Mouse (Mus musculus): ENCODE results near the gene Col26a1.
"Not testable (repeated sequence)": the region's sequence is repeated elsewhere in the genome, so short reads cannot be mapped to it uniquely, and the experiment has no call there.

Gene Col26a1

DNA sequence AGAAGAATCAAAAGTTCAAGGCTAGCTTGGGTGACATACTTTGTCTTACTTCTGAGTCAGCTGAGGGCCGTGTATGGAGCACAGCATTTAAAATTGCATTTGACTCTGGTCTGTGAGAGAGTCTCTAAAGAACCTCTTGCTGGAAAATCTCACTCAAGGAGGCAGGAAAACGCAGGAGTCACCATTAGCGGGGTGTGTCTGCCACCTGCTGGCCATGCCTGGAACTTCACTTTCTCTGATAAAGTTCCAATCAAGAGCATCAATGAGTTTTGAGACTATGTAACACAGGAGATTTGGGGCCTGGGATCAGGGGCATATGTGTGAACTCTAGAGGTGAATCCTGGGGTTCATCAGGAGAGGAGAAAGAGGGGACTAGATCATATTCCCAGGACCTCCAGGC is 127.3 kb downstream of the Col26a1 start:
- in situ Hi-C loops (cut with MboI, MseI) = no loop called here

DNA sequence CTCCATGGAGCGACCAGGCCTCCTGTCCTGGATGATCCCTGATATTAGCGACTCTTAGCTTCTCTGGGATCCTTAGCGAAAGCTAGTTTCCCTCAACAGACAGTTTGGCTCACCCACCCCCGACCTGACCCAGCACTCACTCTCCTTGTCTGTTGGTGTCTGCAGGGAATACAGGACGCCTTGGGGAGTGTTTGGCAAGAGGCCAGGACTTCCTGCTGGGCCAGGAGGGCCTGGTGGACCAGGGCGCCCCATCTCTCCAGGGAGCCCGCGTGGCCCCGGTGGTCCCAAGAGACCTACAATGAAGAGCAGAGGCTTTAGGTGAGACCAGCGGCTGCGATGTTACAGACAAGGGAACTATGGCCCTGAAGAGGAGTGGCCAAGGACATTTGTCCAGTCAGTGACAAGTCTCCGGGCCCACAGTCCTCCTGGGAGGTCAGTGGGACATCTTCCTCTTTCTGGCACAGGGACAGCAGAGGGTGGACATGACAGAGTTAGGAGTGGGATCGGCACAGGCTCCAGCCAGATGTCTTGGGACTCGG is 128.9 kb downstream of the Col26a1 start:
- in situ Hi-C loops (cut with MboI, MseI) = no loop called here

DNA sequence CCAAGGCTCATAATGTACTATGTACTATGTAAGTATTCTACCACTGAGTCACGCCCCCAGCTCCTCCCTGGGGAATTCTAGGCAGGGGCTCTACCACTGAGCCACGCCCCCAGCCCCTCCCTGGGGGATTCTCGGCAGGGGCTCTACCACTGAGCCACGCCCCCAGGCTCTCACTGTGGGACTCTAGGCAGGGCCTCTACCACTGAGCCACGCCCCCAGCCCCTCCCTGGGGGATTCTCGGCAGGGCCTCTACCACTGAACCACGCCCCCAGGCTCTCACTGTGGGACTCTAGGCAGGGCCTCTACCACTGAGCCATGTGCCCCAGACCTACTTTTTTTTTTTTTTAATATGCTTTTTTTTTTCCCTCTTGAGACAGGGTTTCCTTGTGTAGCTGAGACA is 129.8 kb downstream of the Col26a1 start:
- in situ Hi-C loops (cut with MboI, MseI) = not testable (repeated sequence)

DNA sequence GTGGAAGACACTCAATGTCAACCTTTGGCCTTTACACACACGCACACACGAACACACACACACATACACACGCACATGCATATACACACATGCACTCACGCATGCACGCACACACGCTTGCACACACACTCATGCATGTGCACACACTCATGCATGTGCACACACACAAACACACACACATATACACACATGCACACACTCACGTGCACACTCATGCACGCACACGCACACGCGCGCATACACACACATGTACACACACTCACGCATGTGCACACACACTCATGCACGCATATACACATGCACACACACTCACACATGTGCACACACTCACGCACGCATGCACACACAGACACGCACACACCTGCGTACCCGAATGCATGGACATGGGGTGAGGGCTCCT is 130.9 kb downstream of the Col26a1 start:
- in situ Hi-C loops (cut with MboI, MseI) = no loop called here

DNA sequence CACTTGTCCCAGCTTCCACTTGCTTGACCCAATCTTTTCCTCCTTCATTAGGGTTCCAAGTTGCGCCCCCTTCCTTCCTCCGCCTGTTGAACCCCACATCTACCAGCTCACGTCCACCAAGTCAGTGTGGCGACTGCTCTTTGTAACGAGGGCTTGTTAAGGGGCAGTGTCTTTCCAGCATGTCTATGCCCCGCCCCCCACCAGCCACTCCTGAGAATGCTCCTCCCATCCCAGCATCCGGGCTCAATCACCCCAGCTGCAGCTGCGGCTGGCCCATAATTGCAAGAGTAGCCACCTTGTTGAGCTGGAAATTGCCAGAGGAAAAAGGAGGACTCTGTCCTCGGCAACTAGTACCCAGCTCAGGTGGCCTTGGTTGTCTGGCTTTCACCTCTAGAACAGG is 136.4 kb downstream of the Col26a1 start:
- in situ Hi-C loops (cut with MboI, MseI) = no loop called here

DNA sequence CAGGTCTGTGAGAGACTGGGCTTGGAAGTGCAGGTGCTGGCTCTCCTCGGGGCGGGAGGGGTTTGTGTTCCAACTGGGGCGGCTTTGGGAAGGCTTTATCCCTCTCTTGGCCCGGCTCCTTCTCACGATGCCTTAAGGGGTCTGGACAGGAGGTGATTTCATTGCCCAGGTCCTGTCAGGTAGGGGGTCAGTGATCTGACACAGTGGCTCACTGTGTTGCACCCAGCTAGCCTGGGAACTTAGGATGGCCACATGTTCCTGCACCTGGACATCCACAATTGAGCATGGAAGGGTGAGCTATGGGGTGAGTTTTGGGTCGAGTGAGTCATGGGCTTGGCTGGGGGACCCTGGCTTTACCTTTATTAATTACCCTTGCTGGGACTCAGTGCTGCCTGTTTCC is 144.1 kb downstream of the Col26a1 start:
- in situ Hi-C loops (cut with MboI, MseI) = no loop called here

DNA sequence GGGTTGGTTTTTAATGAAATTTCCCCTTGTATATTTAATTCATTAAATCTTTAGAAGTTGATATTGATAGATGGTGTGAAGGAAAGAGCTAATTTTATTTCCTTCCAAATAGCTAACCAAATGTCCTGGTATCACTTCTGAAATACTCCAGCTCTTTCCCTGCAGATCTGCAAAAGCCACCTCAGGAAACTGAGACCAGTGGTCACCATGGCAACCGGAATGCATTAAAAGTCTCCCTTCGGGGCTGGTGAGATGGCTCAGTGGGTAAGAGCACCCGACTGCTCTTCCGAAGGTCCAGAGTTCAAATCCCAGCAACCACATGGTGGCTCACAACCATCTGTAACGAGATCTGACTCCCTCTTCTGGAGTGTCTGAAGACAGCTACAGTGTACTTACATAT is 156.7 kb downstream of the Col26a1 start:
- in situ Hi-C loops (cut with MboI, MseI) = not testable (repeated sequence)

DNA sequence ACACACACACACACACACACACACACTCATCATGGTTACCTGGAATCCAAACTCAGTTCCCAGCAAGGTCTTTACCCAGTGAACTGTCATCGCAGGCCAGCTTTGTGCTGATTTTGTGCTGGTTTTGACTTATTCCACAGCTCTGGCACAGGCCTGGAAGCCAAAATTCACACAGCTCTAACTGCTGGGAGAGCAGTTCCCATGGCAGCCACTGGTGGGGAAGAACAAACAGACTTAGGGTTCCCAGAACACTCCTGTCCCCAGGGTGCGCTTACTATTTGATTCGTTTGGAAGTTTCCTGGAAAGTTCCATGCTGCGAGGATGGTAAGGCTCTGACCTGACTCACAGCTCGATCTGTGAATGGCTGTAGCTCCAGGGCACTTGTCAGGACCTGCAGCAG is 161.4 kb downstream of the Col26a1 start:
- in situ Hi-C loops (cut with MboI, MseI) = no loop called here

DNA sequence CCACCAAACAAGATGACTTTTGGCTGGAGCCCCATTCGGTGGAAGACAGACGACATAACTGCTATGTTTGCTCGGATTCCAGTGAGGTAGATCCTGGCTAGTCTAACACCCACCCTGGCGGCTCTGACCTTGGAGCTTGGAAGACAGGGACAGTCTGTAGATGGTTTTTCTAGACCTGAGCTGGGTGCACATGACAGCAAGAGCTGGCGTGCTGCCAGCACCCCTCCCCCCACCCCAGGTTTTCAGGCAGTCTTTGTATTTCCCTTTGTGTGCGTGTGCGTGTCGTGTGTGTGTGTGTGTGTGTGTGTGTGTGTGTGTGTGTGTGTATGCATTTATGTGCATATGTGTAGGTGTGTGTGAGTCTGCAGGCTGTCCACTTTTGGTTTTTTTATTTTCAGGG is 164.4 kb downstream of the Col26a1 start:
- in situ Hi-C loops (cut with MboI, MseI) = loop anchor here (10.0 kb wide), 1 partner anchor 824 kb away; no protein-coding TSS in a partner anchor

DNA sequence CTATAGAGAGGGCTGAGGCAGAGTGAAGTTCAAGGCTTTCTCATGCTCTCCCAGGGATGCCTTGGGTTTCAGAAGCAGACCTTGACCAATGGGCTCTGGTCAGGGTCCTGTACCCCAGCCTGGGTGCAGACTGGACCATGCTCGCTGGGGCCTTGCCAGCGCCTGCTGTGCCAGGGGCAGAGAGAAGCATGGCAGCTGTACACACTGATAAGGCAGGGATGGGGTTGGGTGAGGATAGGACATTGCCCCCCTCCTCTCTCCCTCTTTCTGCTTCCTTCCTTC is 165.5 kb downstream of the Col26a1 start:
- in situ Hi-C loops (cut with MboI, MseI) = loop anchor here (10.0 kb wide), 1 partner anchor 823 kb away; no protein-coding TSS in a partner anchor

DNA sequence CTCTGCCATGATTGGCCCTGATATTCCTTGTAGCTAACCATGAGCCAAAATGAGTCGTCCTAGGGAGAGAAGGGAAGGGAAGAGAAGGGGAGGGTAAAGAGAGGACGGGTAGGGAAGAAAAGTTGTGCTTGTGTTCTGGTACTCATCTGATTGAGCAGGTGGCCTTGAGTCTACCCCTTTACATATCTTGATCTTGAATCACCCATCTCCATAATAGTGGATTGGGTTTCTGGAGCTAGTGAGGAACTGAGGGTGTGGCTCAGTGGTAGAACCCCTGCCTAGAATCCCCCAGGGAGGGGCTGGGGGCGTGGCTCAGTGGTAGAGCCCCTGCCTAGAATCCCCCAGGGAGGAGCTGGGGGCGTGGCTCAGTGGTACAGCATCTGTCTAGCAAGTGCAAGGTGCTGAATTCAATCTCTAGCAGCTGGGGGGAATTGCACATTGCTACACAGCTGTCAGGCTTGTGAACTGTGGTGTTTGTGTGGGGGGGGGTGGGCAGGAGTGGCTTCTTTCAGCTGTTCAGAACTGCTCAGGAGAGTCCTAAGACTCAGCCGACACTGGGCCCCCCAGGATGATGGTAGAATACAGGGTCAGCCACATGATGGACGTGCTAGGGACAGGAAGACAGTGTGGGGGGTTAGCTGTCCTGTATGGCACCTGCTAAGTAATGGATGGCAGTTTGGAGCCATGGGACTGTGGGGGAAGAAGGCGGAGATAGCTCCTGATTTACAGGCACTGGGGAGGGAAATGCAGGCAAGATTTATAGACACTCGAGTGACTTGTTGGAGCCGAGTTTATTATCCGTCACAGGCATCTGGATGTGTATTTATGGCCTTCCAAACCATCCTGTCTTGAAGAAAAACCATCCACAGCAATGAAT is 166.1 kb downstream of the Col26a1 start:
- in situ Hi-C loops (cut with MboI, MseI) = loop anchor here (10.0 kb wide), 1 partner anchor 822 kb away; no protein-coding TSS in a partner anchor

DNA sequence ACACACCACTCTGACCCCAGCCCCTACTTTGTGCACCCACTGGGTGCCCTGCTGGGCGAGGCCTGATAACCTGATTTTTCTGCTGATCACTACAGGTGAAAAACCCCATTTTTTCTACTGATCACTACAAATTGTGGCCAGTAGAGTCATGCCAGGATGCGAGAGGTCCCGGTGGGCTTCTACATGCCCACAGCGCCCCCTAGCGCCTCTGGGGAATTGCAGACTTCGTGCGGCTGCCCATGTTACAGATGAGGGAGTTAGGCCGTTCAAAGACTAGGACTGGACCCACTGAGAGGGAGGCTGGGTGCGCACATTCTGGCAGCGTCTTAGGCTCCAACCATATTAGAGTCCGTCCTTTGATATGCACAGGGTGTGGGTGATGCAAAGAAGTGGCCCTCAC is 168.1 kb downstream of the Col26a1 start:
- in situ Hi-C loops (cut with MboI, MseI) = loop anchor here (10.0 kb wide), 1 partner anchor 820 kb away; no protein-coding TSS in a partner anchor

DNA sequence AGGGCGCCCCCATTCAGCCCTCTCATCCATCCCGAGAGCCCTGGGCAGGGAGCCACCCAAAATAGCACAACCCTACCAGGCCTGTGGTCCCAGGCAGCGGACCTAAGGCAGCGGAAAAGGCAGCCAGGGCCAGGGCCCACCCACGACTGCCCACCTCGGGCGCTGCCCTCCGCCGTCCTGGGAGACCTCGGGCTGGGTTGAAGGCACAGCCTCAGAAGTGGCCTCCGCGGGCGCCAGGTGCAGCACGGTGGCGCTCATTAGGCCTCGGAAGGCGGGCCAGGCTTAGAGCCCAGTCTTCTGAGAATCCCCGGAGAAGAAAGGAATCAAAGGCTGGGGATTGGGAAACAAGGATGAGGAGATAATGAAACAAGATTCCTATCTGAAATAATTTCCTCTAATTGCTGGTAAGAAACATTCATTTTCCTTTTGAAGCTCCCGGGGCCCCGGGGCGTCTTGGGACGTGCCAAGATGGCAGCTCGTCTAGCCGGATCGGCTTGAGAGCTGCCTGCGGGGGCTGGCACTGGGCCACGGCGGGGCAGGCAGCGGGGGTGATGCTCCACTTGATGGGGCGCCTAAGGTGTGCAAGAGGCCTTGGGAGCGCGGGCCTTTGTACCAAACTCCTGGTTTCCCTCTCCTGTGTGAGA is 168.7 kb downstream of the Col26a1 start:
- in situ Hi-C loops (cut with MboI, MseI) = loop anchor here (10.0 kb wide), 1 partner anchor 820 kb away; no protein-coding TSS in a partner anchor

DNA sequence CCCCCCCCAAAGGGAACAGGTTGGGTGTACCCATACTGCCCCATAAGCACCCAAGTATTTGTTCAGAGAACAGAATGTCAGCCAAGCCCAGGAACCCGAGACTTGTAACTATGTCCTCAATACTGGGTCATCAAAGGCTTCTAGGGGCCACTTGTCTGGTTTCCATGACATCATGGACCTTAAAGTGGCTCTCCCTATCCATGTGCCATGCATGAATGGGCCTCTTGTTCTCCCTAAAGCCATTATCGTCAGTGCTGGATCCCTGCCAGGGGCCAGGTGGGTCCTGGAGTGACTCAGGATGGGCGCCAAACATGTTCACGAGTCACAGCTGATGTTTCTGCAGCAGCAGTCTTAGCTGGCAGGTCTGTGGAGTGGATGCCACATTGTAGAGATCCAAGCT is 172.3 kb downstream of the Col26a1 start:
- in situ Hi-C loops (cut with MboI, MseI) = loop anchor here (10.0 kb wide), 1 partner anchor 816 kb away; no protein-coding TSS in a partner anchor

DNA sequence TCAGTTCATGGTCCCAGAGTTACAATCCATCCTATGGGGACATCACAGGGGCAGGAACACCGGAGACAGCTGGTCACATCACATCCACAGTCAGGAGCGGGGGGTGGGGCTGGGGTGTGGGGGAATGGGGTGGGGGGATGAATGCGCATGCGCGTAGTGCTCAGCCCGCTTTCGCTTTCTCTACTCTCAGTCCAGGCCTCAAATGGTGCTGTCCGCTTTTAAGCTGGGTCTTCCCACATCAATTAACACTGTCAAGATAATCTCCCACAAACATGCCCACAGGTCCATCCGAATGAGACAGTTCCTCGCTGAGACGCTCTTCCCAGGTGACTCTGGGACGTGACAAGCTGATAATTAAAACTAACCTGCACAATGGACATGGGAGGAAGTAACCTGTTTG is 174.9 kb downstream of the Col26a1 start:
- in situ Hi-C loops (cut with MboI, MseI) = loop anchor here (5.0 kb wide), 1 partner anchor 456 kb away; no protein-coding TSS in a partner anchor

DNA sequence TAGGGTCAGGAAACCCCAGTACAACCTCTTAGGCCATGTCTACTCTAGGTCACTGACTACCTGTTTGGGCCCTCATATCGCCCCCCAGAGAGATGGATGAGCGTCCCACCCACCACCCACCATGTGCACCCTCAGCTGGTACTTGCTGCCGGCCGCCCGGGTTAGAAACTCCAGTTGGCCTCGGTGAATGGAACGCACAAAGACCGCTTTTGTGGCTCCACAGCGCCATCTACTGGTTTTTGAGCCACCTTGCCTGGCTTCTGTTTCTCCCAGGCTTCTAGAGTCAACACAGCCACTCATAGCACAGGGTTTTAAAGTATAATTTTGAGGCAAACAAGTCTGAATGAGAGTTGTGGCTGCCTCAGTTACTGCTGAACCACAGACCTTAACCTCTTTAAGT is 176.2 kb downstream of the Col26a1 start:
- in situ Hi-C loops (cut with MboI, MseI) = loop anchor here (5.0 kb wide), 1 partner anchor 455 kb away; no protein-coding TSS in a partner anchor

DNA sequence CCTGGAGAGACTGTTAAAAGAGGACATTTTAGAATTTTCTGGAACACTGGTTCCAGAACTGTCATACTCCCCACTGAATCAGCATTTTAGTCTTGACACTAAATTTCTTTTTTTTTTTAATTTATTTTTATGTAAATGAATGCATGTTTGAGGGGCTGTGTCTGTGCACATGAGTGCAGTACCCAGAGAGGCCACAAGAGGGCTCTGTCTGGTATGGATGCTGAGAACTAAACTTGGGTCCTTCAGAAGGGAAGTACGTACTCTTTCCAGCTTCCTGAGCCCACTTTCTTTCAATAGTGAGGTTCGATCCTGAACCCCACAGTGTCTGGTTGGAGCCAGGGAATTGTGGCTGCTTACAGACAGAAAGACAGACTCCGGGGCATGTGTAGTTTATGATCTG is 177.5 kb downstream of the Col26a1 start:
- in situ Hi-C loops (cut with MboI, MseI) = loop anchor here (5.0 kb wide), 1 partner anchor 453 kb away; no protein-coding TSS in a partner anchor

DNA sequence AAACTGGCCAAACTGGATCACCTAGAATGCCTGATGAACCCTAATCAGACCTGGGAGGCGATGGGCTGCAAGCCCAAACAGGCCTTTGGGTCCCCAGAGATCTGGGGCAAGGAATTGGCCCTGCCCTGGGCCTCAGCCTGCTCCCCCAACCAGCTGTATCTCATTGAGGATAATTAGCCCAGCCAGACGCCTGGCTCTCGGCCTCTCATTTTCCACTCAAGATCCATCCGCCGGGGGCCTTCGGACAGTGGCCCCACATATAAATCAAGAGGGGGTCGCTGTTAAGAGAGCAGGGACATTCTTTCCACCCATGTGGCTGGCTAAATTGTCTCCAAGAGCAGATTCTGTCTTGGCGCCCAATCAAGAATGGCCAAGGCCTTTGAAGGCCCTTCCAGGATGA is 178.9 kb downstream of the Col26a1 start:
- in situ Hi-C loops (cut with MboI, MseI) = no loop called here

DNA sequence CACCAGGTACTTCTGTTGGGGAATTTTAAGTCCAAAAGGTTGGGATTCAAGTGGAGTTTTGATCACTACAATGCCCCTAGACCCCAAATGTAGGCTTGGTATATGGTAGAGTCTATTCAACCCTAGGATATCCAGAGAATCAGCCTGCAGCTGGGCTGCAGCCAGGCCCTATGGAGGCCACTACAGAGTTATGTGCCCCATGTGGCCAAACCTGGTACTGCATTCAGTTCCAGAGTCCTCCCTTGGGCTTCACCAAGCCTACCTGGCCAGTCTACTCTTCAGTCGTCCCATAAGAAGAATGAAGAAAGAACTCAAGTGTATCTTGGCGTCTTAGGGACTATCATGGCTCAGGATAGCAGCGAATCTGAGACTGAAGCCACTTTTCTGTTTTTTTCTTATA is 179.3 kb downstream of the Col26a1 start:
- in situ Hi-C loops (cut with MboI, MseI) = no loop called here

DNA sequence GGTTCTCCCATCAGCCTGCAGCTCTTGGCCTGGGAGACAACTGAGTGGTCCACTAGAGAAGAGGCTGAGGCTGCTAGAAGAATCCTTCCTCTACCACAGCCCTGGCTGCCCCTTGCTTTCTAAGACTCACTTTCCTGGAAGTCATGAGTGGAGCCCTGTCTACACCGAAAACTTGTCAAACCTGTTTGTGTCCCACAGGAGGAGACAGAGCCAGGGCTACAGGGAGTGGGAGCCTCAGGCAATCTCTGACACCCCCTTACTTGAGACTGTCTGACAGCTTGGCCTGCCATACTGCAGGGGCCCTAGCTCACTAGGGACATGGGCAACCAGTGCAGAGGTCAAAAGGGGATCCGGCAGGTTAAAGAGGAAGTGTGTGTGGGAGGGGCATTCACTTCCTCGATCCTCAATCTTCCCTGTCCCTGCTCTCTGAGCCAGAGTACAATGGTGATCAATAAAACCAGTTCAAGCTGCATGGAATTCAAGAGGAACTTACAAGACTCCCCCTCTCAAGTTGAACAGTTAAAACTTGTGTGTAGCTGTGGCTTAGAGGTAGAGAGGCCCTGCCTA is 180.8 kb downstream of the Col26a1 start:
- in situ Hi-C loops (cut with MboI, MseI) = no loop called here

DNA sequence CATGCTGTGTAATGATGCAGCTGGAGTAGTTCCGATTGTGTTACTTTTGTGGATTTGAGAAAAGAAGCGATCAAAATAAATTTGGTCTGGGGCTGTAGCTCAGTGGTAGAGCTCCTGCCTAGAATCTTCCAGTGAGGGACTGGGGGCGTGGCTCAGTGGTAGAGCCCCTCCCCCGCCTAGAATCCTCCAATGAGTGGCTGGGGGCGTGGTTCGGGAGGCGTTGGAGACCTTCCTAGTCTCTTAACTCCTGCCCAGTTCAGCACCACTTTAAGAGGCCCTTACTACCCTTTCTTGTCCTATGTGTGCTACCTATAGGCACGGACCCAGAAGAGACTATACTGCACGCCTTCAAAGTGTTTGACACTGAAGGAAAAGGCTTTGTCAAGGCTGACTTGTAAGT is 185.4 kb downstream of the Col26a1 start:
- in situ Hi-C loops (cut with MboI, MseI) = no loop called here

DNA sequence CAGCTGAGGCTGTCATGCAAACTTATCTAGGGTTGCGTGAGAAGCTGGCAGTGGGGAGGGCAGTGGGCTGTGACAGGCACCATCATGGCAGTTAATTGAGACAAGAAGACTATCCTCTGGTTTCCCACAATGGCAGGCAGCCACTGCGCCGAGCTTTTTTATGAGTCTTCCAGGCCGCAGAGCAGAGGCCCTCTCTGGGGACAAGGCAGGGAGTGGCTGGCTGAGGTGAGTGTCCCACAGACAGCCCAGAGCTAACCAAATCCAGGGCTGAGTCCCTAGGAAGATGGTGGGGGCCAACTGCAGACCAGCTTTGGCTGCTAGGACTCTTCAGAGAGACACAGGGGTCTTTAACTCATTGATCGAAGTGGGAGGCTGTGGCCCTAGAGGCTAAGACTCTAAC is 186.5 kb downstream of the Col26a1 start:
- in situ Hi-C loops (cut with MboI, MseI) = no loop called here
